Mouse (Mus musculus) forebrain, embryonic 12.5 days (tissue): ENCODE data around the gene Sdc3. TPM values are rescaled to one million over a fixed set of nuclear protein-coding genes. Genes with fewer than 3 reads are reported as not detected.

Source experiments
- ATAC-seq: fragments of 200-750 bp; cut with Nextera tagmentation; 2 replicates; pipeline ENCODE4 v1.8.0; 2017; ENCODE audit warnings: moderate TSS enrichment; ENCODE audit not compliant: low FRiP score
- H3K27ac ChIP-seq: fragments of 300-500 bp; sonication (generic); 2 replicates; pipeline ENCODE4 v1.5.1; 2016; ENCODE audit warnings: mild to moderate bottlenecking
- H3K27me3 ChIP-seq: fragments of 300-500 bp; sonication (generic); 2 replicates; pipeline ENCODE4 v1.6.1; 2016; ENCODE audit warnings: mild to moderate bottlenecking
- H3K36me3 ChIP-seq: fragments of 300-500 bp; sonication (generic); replicated peaks from 2 replicates; pipeline ENCODE4 v1.6.1; 2016; ENCODE audit warnings: mild to moderate bottlenecking
- H3K4me1 ChIP-seq: fragments of 300-500 bp; sonication (generic); 2 replicates; pipeline ENCODE4 v1.6.1; 2016
- H3K4me2 ChIP-seq: fragments of 300-500 bp; sonication (generic); 2 replicates; pipeline ENCODE4 v1.6.1; 2016; ENCODE audit warnings: mild to moderate bottlenecking, moderate library complexity
- H3K4me3 ChIP-seq: fragments of 300-500 bp; sonication (generic); replicated peaks from 2 replicates; pipeline ENCODE4 v1.5.1; 2016; ENCODE audit warnings: mild to moderate bottlenecking
- H3K9ac ChIP-seq: fragments of 300-500 bp; sonication (generic); 2 replicates; pipeline ENCODE4 v1.6.1; 2016; ENCODE audit warnings: mild to moderate bottlenecking
- H3K9me3 ChIP-seq: fragments of 300-500 bp; sonication (generic); 2 replicates; pipeline ENCODE4 v1.6.1; 2016
- WGBS: fragments of 180-500 bp; shearing (Covaris S2); methylation state at CpG from one replicate; pipeline ENCODE4 v1.1.7; 2016; 5-methylcytosine and 5-hydroxymethylcytosine counted together
- polyA plus RNA-seq: library from polyadenylated mRNA; unstranded; fragments of >200 nt; fragmentation: Nextera tagmentation; extraction: Ambion mirVana; gene quantifications from 2 replicates; pipeline ENCODE4 v1.2.1, GENCODE M21; 2016

Sdc3 gene
- polyA plus RNA-seq, 1 experiment from 2014 or later, result 37.4 TPM

GRCm38 (mm10) chr4:130809784-130810183 lies 17.4 kb downstream of the Sdc3 start:
- WGBS, result 54% methylated on average over 5 of the region's 5 CpGs
- Histone ChIP-seq H3K4me1 (peaks cover 68% of the 10 kb centered on the region), H3K36me3 (no peaks in the 10 kb centered on the region), H3K4me3 (no peak overlapping the region), H3K4me2 (no peak overlapping the region), H3K27ac (no peak overlapping the region), H3K9ac (0 out of 2 replicates have a peak overlapping the region, but pooled peaks have one; percentile 4), H3K9me3 (no peaks in the 10 kb centered on the region), H3K27me3 (peaks cover 14% of the 10 kb centered on the region; the same call in 1 of the 2 replicates)
- no peak for ATAC-seq

GRCm38 (mm10) chr4:130810845-130811244 lies 18.5 kb downstream of the Sdc3 start:
- Histone ChIP-seq H3K36me3 (no peaks in the 10 kb centered on the region), H3K27ac (no peak overlapping the region), H3K4me2 (no peak overlapping the region), H3K9ac (no peak overlapping the region), H3K9me3 (no peaks in the 10 kb centered on the region), H3K4me1 (peaks cover 67% of the 10 kb centered on the region), H3K4me3 (no peak overlapping the region), H3K27me3 (peaks cover 14% of the 10 kb centered on the region; the same call in 1 of the 2 replicates)
- WGBS, result 37% methylated on average over 3 of the region's 3 CpGs
- ATAC-seq, result no peak

GRCm38 (mm10) chr4:130811385-130811784 lies 19.0 kb downstream of the Sdc3 start:
- Histone ChIP-seq H3K4me1 (peaks cover 65% of the 10 kb centered on the region), H3K27me3 (peaks cover 14% of the 10 kb centered on the region; the same call in 1 of the 2 replicates), H3K9ac (no peak overlapping the region), H3K36me3 (no peaks in the 10 kb centered on the region), H3K27ac (peak overlapping the region; percentile 31; the same call in 1 of the 2 replicates), H3K9me3 (no peaks in the 10 kb centered on the region), H3K4me3 (no peak overlapping the region), H3K4me2 (no peak overlapping the region)
- 39% methylated on average over 7 of the region's 7 CpGs for WGBS
- ATAC-seq, result no peak

DNA sequence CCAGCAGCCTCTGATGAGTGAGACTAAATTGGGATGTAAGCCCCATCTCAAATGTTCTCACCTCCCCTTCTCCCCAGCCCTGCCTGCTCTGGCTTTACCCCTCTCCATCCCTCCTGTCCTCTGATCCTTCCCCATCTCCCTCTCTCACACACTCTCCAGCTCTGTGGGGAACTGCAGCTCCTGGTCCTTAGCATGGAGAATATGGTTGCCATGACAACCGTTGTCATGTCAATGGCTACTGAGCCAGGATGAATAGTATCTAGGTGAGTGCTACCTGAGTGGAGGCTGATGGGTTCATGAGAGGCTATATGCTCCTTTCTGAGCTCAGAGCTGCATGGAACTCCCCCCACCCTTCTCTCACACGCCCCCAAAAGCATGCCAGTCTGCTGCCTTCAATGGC lies 21.6 kb downstream of the Sdc3 start:
- peak overlapping the region; percentile 34 for H3K4me2 ChIP-seq
- WGBS, result 57% methylated on average over 2 of the region's 2 CpGs

GRCm38 (mm10) chr4:130814742-130815330 lies 22.5 kb downstream of the Sdc3 start:
- H3K27ac ChIP-seq, result peak overlapping the region; percentile 70
- no peak overlapping the region for H3K9ac ChIP-seq
- no peaks in the 10 kb centered on the region for H3K9me3 ChIP-seq
- H3K4me3 ChIP-seq, result no peak overlapping the region
- H3K27me3 ChIP-seq, result peaks cover 20% of the 10 kb centered on the region; the same call in 1 of the 2 replicates
- H3K4me1 ChIP-seq, result peaks cover 57% of the 10 kb centered on the region
- WGBS, result 56% methylated on average over 8 of the region's 8 CpGs
- no peaks in the 10 kb centered on the region; the same call in 1 of the 2 replicates for H3K36me3 ChIP-seq
- ATAC-seq, result peak; percentile 20; the same call in 1 of the 2 replicates
- H3K4me2 ChIP-seq, result no peak overlapping the region

More for the DNA sequence above, 21.6 kb downstream of the Sdc3 start:
- Histone ChIP-seq H3K9ac (no peak overlapping the region), H3K4me3 (no peak overlapping the region), H3K36me3 (no peaks in the 10 kb centered on the region; the same call in 1 of the 2 replicates), H3K4me1 (peaks cover 65% of the 10 kb centered on the region), H3K27ac (peak overlapping the region; percentile 81), H3K9me3 (no peaks in the 10 kb centered on the region), H3K27me3 (peaks cover 20% of the 10 kb centered on the region; the same call in 1 of the 2 replicates)
- ATAC-seq, result peak; percentile 84

- no peak for ATAC-seq
- H3K27me3 ChIP-seq, result peaks cover 18% of the 10 kb centered on the region; the same call in 1 of the 2 replicates
- H3K9ac ChIP-seq, result no peak overlapping the region
- no peaks in the 10 kb centered on the region for H3K9me3 ChIP-seq
- H3K36me3 ChIP-seq, result no peaks in the 10 kb centered on the region; the same call in 1 of the 2 replicates
- H3K27ac ChIP-seq, result no peak overlapping the region
- no peak overlapping the region for H3K4me3 ChIP-seq
- WGBS, result 87% methylated on average over 8 of the region's 8 CpGs
- H3K4me2 ChIP-seq, result no peak overlapping the region
- H3K4me1 ChIP-seq, result peaks cover 49% of the 10 kb centered on the region
Measured at GRCm38 (mm10) chr4:130815860-130816259, 23.5 kb downstream of the Sdc3 start.

DNA sequence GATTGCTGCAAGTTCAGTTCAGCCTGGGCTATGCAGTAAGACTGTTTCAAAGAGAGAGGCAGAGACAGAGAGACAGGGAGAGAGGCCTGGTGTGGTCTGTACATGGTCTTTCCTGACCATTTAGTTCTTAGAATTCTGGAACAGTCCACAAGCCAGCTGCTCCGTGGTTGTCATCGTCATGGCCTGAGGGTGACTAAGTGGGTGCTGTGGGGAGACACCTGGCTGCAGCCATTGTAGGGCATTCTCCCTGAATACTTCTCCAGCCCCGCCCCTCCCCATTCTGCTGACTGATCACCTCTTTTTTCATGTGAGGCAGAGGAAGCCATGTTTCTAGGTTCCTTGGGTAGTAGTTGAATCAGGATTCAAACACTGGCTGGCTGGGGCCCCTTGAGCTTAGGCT lies 27.5 kb downstream of the Sdc3 start:
- Histone ChIP-seq H3K9me3 (no peaks in the 10 kb centered on the region), H3K4me1 (peaks cover 11% of the 10 kb centered on the region), H3K27me3 (peaks cover 6% of the 10 kb centered on the region; the same call in 1 of the 2 replicates), H3K27ac (no peak overlapping the region), H3K4me2 (no peak overlapping the region), H3K36me3 (peaks cover 28% of the 10 kb centered on the region), H3K4me3 (no peak overlapping the region), H3K9ac (no peak overlapping the region)
- 87% methylated on average over 3 of the region's 3 CpGs for WGBS
- no peak for ATAC-seq

GRCm38 (mm10) chr4:130820594-130821255 lies 28.4 kb downstream of the Sdc3 start:
- Histone ChIP-seq H3K9me3 (no peaks in the 10 kb centered on the region), H3K4me3 (no peak overlapping the region), H3K4me2 (no peak overlapping the region), H3K27me3 (peaks cover 6% of the 10 kb centered on the region; the same call in 1 of the 2 replicates), H3K4me1 (0 out of 2 replicates have a peak, but pooled peaks cover 2% of the 10 kb centered on the region), H3K9ac (no peak overlapping the region), H3K36me3 (peaks cover 28% of the 10 kb centered on the region), H3K27ac (no peak overlapping the region)
- no peak for ATAC-seq
- 85% methylated on average over 7 of the region's 7 CpGs for WGBS

DNA sequence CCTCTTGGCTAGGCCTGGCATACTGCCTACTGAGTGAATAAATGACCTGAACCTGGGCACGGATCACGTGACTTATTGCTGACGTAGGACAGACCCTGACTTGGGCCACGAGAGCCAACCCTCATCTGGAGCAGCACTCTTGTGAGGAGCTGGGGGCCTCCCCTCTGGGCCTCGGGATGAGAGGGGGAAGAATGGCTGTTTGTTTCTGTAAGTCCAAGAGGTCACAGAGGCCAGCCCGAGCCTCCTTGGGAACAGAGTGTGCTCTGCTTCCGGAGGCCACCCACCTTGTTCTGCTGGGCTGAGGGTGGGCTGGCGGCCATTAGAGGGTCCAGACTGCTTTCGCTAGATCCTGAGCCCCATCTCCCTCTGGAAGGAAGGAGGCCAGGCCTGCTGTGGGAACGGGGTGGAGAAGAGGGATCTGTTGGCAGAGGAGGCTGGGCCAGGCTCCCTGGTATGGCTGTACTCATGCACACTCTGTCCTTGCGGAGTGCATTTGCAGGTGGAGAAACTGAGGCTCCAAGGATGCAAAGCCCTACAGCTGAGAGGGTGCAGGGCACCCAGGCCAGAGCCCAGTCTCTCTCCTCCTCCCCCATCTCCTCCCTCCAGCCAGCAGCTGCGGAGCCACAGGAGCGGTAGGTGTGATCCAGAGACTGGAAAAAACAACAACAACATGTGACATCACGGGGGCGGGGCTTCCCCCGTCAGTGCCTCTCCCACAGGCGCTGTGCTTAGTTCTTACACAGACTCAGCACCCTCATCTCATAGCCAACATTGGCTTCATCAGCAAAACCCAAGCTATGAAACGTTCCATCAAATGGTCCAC lies 36.7 kb downstream of the Sdc3 start:
- peaks cover 16% of the 10 kb centered on the region for H3K4me1 ChIP-seq
- peak; percentile 56 for ATAC-seq
- peaks cover 4% of the 10 kb centered on the region; the same call in 1 of the 2 replicates for H3K36me3 ChIP-seq
- 10% methylated on average over 18 of the region's 18 CpGs for WGBS
- H3K9ac ChIP-seq, result no peak overlapping the region
- H3K27ac ChIP-seq, result peak overlapping the region; percentile 54
- H3K27me3 ChIP-seq, result peaks cover 39% of the 10 kb centered on the region
- H3K9me3 ChIP-seq, result no peaks in the 10 kb centered on the region
- no peak overlapping the region for H3K4me3 ChIP-seq
- H3K4me2 ChIP-seq, result peak overlapping the region; percentile 31

- H3K9me3 ChIP-seq, result no peaks in the 10 kb centered on the region
- no peaks in the 10 kb centered on the region for H3K36me3 ChIP-seq
- no peak overlapping the region for H3K27ac ChIP-seq
- no peak overlapping the region for H3K4me3 ChIP-seq
- 23% methylated on average over 1 of the region's 1 CpGs for WGBS
- H3K4me1 ChIP-seq, result peaks cover 36% of the 10 kb centered on the region
- peaks cover 66% of the 10 kb centered on the region for H3K27me3 ChIP-seq
- no peak overlapping the region for H3K4me2 ChIP-seq
- ATAC-seq, result no peak
- no peak overlapping the region for H3K9ac ChIP-seq
Measured at GRCm38 (mm10) chr4:130834122-130834521, 41.8 kb downstream of the Sdc3 start.

DNA sequence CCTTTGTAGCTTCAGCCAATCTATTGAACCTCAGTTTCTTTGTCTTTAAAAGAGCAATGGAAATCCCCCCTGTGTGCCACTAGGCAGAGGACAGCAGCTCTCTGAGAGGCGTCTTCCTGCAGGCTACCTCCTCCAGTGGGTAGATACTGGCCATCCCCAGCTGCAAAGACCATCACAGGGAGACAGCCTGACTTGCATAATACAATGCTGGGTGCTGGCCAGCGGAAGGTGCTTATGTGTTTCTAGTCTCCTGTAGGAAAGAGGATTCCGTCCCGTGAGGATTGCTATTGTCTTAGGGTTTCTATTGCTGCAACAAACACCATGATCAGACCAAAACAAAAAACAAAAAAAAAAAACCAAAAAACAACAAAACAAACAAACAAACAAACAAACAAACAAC lies 43.2 kb downstream of the Sdc3 start:
- 87% methylated on average over 4 of the region's 4 CpGs for WGBS
- Histone ChIP-seq H3K27me3 (peaks cover 79% of the 10 kb centered on the region), H3K4me2 (no peak overlapping the region), H3K4me3 (no peak overlapping the region), H3K9ac (no peak overlapping the region), H3K4me1 (peaks cover 32% of the 10 kb centered on the region), H3K36me3 (no peaks in the 10 kb centered on the region), H3K9me3 (no peaks in the 10 kb centered on the region), H3K27ac (no peak overlapping the region)
- no peak for ATAC-seq
